Mouse (Mus musculus): ENCODE data around the gene Olfr1383.
"Not testable (repeated sequence)": the region's sequence is repeated elsewhere in the genome, so short reads cannot be mapped to it uniquely, and the experiment has no call there.

Olfr1383 gene

DNA sequence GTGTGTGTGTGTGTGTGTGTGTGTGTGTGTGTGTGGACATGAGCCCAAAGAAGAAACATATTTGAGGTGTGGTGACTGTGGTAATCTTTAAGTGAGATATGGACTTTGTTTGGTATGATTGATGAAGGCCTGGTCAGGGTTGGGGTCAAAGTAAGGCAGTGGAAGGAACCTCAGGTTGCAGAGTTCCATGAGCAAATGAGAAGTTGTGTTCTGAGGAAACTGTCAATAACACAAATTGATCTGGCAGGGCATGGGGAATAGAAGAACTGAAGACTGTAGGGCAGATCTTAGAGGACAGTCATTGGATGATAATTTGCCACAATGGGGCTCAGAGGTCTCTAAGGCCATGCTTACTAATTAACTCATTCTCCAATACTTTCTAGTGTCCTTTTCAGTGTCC, at the start of gene Olfr1383:
TSS of gene Olfr1383 (plus strand) at position 301 of the 400 bp plus-strand sequence.
- DNase-seq (ENCODE audit: low spot score in 2 of 2): no peak

DNA sequence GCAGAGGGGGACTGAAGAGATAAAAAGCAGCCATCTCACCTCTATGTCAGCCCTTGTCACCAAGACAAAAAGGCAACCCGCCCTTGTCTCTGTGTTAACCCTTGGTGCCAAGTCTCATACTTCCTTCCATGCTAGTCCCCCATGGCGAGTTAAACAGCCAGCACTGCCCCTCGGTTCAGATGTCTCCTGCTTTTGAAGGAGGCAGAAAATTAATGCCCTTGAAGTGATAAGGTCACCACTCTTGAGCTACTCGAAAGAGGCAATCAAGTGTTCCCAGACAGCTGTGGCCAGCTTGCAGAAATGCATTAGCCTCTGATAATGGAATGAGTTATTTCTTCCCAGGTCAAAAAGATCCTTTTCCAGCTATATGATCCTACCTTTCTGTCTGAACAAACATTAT, 33.5 kb upstream of the Olfr1383 start:
- no peak for DNase-seq (ENCODE audit: low spot score in 2 of 2)

- not testable (repeated sequence) for DNase-seq (ENCODE audit: low spot score in 2 of 2)
These were observed 30.7 kb upstream of the Olfr1383 start, which contains the start of gene Olfr1385 for GRCm38 (mm10) chr11:49488770-49489169. Gene Olfr1385, plus strand, starts transcription at chr11:49489070.

DNA sequence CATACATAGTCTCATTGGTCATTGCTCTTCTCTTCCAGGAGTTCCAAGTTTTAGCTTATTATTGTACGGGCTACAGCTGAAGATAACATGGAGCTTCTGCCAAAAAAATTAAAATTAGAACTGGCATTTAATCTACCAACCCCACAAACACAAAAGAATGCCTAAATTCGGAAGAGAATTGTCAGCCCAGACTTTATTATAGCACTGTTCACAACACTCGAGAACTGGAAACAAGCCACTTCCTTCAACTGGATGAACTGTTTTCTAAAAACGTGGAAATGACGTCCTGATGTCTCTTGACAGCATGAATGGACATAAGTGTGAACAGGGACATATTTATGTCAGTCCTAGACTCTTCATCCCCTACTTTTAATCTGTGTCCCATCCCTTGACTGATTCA, 1.4 kb upstream of the Olfr1383 start:
- no peak for DNase-seq (ENCODE audit: low spot score in 2 of 2)

GRCm38 (mm10) chr11:49527947-49528346, 8.5 kb downstream of the Olfr1383 start, which contains the start of gene Olfr1382:
Gene Olfr1382, plus strand, starts transcription at chr11:49528247.
- no peak for DNase-seq (ENCODE audit: low spot score in 2 of 2)

GRCm38 (mm10) chr11:49532761-49533160, 13.3 kb downstream of the Olfr1383 start:
- DNase-seq (ENCODE audit: low spot score in 2 of 2): no peak

- peak in 1 of 2 experiments; percentile 23 for DNase-seq (ENCODE audit: low spot score in 2 of 2)
These were observed 17.2 kb downstream of the Olfr1383 start for GRCm38 (mm10) chr11:49536631-49537030.

DNA sequence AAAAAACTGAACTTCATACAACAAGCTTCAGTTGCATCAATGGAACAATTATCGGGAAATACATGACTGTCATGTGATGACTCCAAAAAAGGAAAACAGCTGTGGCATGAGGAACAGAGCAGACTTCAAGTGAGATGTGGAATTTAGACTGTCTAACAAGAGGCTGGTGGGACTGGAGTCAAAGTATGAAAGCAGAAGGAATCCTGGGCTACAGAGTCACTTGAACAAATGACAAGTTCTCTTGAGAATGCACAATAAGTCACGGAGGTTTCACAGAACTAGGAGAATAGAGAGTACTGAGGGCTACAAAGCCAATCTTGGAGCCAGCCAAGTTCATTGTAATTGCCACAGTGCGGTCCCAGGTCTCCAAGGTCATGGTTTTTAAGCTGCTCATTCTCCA, 23.7 kb downstream of the Olfr1383 start, which contains the start of gene Olfr1381:
TSS of gene Olfr1381 (plus strand) at position 301 of the 400 bp plus-strand sequence.
- DNase-seq (ENCODE audit: low spot score in 2 of 2): not testable (repeated sequence)

- DNase-seq (ENCODE audit: low spot score in 2 of 2): not testable (repeated sequence)
These were observed 34.6 kb downstream of the Olfr1383 start for GRCm38 (mm10) chr11:49554033-49554432.

DNA sequence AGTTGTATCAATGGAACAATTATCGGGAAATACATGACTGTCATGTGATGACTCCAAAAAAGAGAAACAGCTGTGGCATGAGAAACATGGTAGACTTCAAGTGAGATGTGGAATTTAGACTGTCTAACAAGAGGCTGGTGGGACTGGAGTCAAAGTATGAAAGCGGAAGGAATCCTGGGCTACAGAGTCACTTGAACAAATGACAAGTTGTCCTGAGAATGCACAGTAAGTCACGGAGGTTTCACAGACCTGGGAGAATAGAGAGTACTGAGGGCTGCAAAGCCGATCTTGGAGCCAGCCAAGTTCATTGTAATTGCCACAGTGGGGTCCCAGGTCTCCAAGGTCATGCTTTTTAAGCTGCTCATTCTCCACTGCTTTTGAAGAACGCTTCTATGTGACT, 37.1 kb downstream of the Olfr1383 start, which contains the start of gene Olfr1380:
TSS of gene Olfr1380 (plus strand) at position 301 of the 400 bp plus-strand sequence.
- DNase-seq (ENCODE audit: low spot score in 2 of 2): not testable (repeated sequence)

DNA sequence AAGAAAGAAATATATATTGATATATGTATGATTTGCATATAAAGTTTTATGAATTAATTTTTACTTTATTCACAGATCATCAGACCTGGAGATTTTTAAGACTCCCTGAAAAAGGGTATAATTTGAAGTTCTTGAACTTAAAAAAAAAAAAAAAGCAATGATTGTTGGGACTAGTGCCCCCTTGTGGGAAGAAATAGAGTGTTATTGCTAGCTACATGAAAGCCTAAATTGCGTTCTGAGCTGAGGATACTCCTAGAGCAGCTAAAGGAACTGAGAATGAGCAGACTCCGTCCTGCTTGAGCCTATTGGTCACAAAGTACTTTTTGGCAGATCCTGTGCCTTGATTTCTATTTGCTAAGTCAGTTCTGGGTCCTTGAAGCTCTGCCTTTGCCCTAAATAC, 55.6 kb downstream of the Olfr1383 start:
- DNase-seq (ENCODE audit: low spot score in 2 of 2): not testable (repeated sequence)
